Mouse (Mus musculus) embryo, embryonic 10.5 days (tissue): Measurements from ENCODE around the gene Cab39l.

ENCODE experiments used
- DNase-seq: peaks from one replicate; pipeline ENCODE4 v3.0.0-alpha.2; 2015; ENCODE audit warnings: low spot score

The Cab39l gene

DNA sequence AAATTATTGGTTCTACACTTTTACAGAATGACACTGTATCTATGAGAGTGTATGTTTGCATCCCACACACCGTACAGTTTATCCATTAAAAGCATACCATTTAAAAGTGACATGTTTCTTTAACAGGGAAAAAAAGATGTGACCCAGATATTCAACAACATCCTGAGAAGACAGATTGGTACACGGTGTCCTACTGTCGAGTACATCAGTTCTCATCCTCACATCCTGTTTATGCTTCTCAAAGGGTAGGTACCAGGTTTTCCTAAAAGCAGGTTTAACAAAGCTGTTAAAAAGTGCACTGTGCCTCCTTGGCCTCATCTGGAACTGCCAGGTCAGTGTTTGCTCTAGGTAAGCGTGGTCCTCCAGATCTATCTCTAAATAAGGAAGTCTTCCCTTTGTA is 65.4 kb downstream of the Cab39l start:
- DNase-seq, result no peak

DNA sequence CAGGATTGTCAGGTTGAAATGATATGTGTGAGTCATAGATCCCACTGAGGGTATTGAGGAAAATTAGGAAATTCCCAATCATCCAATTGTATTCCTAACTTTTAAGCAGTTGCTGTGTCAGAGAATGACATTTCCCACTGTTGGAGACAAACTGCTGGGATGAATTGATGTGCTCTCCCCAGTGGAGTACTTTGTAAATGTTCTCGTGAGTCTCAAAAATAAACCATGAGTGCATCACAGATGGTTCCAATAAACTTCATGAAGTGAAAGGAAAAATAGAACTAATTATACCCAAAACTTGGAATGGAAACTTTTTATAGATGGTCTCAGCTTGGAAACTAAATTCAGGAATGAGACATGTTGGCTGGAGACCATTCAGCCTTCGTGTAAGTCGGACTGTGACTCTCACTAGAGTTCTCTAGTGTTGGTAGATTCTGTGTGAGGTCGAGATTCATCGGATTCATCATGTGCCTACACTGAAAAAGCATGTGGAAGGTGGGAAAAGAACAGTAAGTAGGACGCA is 73.2 kb downstream of the Cab39l start:
- DNase-seq, result no peak

DNA sequence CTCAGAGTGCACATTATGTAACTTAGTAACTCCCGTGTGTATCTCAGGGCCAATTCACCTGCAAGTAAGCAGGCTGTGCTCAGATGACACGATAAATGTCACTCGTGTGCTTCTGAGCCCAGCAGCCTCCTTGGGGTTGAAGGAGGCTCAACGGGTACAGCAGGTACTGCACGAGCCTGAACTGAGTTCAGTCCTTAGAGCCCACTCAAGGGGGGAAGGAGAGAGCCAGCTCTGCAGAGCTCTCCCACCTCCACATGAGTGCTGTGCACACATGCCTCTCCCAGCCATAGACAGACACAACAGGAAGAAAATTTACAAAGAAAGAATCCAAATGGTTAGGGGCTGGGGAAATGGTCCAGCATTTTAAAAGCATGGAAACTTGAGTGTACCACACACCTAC is 85.1 kb downstream of the Cab39l start:
- no peak for DNase-seq

DNA sequence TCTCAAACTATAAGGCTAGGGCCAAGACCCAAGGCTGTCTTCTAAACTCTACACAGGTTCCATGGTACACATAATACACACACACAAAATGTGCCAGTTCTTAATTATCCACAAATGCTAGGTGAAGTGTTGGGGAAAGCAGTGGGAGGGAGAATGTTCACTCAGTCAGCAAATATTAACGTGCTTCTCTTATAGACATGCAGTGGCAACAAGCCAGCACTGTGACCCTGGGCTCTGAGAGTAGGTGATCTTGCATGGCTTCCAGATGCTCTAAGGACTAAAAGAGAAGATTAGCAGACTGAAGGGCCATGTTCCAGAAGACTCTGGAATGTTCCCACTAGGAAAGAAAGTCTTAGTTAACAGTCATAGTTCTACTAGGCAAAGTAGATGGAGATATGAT is 90.0 kb downstream of the Cab39l start:
- DNase-seq, result no peak

DNA sequence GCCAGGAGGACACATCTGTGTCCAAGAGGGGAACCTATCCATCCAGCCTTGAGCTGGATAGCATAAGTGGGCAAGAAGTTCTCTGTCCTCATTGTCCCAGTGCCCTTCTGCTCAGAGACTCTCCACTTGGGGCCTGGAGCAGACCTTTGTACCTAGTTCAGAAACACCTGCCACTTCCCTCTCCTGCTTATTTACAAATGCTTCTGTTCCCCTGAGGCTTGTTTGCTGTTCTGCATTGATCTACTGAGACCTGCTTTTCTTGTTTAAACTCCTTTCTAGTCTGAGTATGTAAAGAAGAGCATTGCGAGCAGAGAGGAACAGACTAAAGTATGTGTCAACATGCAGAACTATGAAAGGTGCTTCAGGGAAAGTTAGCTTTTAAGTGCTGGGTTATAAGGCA is 92.2 kb downstream of the Cab39l start:
- DNase-seq, result no peak

DNA sequence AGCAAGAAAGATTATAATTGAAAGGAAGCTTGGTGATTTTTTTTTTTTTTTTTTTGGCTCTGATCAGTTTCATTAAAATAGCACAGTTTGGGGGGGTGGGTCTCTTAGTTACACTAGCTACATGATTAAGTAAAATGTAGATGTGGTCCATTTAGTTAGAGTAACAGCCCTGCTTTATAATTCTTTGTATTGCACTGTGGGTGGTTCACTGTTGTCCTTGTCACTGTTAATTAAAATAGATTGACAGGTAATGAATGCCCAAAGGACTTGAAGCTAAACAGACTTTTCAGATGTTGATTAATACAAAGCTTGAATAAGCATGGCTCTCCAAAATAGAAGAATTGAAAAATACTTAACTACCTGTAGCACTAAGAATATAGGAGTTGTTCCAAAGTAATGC is 93.1 kb downstream of the Cab39l start:
- no peak for DNase-seq

DNA sequence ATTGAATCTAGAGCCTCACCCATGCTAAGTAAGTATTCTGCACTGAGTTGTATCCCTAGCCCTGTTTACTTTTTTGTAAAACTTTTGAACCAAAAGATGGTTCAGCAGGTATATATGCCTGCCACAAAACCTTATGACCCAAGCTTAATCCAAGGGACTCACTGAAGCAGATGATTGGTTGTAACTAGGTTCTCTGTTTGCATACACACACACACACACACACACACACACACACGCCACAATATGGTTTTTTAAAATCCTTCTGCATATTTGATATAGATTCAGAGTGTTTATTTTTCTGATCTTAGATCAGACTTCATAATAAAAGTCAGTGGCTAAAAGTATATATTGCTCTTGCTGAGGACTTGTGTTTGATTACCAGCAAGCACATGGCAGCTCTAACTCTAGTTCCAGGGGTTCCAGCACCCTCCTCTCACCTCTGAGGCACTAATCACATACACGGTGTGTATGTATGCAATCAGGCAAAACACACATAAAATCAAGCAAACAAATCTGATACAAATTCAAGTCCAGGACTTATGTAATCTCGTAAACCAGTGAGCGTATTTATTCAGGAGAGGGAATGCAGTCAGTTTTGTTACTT is 97.2 kb downstream of the Cab39l start:
- no peak for DNase-seq

DNA sequence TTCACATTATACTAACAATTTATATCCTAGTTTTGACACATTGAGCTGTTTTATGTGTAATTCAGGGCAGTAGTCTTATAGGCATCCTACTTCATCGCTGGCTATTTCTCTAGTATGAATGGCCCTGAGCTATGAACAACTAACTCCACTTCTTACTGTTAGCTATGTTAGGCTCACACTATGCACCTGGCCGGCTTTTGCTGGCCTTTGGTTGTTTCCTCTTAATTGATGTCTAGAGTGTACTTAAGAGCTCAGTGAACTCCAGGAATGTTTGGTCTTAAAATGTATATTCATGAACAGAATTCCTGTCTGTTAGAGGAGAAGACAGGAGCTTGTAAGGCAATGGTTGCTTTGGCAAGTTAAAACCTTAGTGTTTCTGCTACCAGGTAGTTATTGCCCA is 99.5 kb downstream of the Cab39l start:
- no peak for DNase-seq

DNA sequence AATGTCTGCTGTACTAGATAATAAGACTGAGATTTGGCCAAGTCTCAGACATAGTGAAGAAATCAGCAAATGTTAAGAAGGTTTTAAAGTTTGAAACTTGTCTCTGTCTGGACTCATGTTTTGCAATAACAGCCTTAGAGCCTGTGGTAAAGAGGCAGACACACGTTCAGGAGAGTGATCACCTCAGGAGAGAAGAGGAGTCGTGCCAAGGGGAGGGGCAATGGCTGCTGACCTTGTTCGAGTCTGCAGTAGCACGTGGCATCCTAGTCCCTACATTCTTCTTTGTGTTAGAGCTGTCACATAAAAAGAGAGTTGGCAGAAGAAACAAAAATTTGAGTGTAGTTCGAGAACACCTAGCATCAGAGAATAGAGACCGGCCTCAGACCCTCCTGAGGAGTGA is 100.0 kb downstream of the Cab39l start:
- no peak for DNase-seq

DNA sequence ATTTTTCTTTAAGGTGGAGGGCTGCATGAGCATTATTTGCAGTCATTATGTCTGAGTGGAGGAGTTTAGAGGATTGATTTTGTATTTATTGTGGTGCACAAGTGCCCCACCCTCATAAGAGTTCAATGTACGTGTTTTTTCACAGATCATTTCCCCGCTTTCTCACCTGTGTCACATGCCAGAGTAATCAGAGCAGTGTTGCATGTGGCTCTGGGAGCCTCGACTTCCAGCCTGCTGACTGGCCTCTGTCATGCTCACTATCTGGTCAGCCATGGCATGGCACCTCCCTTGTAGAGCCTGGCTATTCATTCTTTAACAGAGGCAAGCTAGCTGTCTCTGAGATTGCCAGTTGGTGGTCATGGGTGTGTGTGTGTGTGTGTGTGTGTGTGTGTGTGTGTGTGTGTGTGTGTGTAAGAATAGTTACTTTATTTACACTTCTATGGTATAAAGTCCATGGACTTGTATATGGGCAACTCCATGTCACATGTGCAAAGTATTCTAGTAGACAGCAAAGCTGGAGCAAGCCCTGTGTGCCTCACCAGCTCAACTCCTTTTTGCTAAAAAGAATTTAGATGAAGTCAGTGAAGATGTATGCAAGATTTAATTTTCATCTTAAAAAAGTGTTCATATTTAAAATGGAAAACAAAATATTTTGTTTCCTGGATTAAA is 102.5 kb downstream of the Cab39l start:
- DNase-seq, result no peak

DNA sequence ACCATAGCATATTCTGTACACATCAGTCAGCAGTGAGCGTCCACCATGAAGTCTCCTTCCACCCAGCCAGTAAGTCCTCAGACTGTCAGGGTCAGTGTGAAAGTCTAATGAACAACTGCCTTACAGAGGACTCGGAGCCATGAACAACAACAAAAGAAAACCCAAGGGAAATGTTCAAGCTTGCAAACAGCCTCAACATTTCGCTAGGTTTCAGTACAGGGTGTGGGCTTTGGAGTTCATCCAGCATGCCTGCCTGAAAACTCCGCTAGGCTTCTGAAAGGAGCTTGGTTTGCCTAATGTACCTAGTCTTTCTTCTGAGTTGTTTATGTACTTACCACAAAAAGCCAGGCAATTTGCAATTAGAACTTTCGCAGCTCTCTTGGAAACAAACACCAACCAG is 103.2 kb downstream of the Cab39l start:
- DNase-seq, result no peak

DNA sequence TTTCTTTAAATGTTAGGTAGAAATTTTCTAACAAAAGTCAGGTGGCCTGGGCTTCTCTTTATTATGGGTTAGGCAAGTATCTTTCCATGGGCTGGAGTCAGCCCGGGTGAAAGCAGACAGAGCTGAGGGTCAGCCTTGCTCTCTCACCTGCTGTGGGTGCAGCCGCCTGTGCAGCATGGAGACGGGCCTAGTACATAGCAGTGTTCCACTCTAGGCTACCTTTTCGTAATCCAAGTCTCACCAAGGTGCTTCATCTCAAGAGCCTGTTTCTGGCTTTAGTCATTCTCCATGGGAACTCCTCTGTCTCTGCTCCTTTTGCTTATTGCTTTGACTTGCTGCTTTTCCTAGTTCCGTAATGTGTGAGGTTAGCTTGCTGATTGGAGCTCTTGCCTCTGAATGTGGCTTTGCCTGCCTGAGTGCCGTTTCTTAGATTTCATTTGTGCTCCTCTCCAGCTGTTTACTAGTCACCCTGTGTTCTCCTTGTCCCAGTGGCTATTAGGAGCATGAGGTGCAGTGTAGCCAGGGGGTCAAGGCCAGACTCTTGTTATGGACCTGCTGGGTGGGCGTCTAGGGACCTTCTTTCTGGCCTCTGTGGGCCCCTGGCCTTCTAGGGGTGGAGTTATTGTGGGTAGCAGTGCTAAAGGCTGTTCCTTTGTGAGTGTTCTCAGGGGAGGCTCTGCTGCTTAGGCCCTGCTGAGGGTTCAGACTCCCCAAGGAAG is 105.5 kb downstream of the Cab39l start:
- DNase-seq, result no peak

DNA sequence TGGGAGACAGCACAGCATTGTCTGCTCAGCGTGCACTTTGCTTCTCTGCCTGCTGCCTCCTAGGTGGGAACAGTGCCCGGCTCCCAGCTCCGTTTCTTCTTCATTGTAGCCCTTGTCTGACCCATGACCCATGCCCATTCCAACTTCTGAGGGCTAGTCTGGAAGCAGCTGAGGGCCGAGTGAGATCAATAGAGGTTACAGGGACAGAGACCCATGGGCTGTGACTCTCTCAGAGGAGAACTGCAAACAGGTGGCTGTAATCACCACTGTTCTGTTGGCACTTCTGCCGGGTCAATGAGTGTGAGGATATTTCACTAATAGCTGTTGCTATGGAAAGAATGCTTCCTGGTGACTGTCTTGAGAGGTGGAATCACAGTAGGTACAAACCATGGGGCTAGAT is 106.8 kb downstream of the Cab39l start:
- peak; percentile 12 for DNase-seq

DNA sequence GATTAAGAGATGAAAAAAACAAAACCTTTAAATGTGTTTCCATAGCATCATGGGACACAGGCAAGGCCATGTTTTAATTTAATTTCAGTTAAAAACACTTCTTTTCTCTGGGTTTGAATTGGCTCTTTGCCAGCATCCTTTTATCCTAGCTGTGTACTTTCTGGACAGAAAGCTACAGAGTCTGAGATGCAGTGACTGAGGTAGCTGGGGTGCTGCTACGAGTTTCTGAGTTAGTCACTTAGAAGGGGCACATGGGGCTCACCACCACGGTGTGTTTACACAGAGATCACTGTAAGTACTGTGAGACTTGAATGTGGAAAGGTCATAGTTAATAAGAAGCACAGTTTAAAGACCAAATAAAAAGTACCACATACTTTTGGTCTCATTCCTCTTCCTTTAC is 107.8 kb downstream of the Cab39l start:
- no peak for DNase-seq

DNA sequence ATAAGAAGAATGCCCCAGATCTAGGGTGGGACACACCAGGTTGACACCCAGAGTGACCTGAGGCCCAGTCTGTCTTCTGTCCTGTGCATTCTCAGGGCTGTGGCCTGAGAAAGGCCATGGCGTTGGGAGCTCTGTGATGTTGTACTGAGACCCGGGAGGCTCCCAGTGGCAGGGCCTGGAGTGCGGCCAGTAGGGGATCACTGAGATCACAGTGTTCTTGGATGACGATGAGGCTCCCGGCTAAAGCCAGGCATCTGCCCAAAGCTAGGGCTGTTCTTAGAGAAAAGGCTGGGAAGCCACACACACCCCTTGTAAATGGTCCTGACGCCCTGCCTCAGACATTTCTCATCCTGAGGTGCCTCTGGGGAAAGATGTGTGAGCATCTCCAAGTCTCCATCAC is 108.3 kb downstream of the Cab39l start:
- DNase-seq, result no peak

DNA sequence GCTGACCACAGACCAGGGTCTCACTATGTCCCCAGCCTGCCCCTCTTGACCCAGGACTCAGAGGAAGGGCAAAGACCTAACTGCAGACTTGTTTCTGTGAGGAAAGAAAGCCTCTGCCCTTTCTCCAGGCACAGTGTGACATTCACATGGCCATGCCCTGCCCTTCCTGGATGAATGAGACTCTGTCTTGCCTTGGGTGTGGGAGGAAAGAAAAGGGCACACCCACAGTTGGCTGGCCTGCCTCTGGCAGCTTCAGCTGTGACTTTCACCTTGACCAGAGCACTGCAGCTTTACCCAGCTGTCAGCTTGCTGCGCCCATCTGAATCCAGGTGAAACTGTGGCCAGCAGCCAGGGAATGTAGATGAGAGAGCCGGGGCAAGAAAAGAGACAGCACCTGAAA is 110.1 kb downstream of the Cab39l start:
- no peak for DNase-seq

DNA sequence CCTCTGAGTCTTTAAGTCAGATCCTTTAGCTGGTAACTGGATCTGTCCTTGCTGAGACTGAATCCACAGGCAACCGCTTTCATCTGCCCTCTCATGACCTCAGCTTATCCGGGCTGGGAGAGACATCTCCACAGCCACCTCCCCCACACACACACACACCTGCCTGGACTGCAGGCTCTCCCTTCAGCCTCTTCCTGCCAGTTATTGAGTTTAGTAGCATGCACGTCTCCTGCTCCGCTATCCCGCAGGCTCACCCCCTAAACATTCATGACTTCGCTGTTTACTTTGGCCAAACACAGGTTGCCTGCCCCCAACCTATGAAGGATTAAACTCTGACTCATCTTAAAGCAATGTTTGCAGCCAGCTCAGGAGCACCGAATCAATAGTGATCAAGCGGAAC is 111.2 kb downstream of the Cab39l start:
- no peak for DNase-seq

DNA sequence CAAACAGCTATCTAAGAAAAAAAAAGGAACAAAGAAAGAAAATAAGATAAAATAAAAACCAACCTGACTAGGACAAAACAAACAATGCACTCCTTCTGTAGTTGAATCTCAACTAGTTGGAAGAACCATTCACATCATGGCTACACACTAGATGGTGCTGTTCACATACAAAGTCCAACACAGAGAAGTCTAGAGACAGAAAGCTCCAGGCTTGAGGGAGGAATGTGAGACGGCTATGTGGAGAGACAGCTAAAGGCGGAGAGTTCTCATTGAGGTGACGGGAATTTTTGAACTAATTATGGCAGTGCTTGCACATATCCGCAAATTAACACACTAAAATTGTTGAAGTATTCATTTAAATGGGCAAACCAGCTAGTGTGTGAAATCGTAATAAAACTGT is 113.3 kb downstream of the Cab39l start:
- peak; percentile 35 for DNase-seq

DNA sequence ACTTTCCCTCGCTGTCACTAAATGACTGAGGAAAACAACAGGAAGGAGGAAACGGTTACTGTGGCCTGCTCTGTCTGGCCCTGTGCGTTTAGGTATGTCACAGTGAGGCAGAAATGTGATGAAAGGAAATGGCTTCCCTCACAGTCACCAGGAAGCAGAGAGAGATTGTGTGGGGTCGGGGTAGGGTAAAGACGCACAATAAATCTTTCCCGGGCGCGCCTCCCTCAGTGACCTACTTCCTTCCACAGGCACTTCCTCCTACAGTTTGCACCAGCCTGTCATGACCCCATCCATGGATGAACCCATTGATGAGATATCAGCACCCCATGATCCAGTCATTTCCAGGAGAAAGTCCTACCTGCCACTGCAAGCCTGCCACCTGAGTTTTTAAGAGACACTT is 114.2 kb downstream of the Cab39l start:
- no peak for DNase-seq

DNA sequence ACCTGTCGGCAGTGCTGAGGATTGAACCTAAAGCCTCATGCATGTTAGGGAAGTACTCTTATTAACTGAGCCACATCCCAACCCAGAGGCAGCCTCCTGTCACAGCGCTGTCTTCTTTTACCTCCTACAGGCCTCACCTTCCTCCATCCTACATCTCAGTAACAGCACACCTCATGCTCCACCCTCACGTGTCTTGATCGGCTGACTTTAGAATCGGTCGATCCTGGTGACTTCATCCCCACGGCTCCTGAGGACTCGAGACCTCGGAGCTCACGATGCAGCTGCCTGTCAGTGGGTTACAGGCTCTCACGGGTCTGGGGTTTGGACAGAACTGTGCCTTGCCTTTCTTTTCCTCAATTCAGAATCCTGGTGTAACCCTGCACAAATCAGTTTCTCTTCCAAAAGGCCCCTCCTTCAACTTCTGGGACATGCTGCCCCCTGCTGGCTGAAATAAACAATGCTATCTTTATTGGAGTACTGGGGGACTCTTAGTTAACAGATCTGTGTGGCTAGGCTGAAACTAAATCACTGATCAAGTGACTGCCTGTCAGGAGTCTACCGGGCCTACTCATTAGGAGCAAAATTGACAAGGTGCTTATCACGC is 115.3 kb downstream of the Cab39l start:
- DNase-seq, result peak; percentile 90

DNA sequence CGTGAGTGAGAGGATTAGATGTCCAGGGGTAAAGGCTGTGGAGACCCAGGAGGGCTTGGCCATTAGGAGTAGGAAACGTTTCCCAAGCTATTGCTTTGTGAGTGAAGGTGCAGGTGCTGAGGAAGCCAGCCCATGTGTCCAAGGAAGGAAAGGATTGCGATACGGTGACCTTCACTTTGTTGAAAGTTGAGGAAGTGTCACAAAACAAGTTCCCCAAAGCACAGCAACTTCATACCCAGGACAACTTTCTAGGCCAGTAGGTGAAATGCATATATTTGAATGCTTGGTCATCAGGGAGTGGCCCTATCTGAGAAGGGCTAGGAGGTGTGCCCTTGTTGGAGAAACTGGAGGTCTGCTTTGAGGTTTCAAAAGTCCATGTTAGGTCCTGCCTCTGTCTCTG is 116.3 kb downstream of the Cab39l start:
- DNase-seq, result no peak

DNA sequence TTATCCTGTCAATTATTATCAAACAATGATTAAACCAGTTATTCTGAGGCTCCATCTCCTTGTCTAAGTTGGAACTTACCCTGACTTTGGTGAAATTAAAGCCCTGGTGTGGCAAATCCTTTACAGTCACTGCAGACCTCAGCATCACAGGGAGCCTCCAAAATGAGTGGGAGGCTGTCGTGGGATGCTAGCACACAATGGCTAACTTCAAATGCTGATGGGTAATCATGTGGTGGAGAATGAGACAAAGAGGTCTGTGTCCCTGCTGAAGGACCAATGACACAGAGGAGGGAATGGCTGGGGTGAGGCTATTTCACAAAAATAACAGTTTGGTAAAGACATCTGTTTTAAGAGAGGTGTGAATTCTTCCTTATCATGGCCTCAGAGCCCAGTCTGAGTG is 117.1 kb downstream of the Cab39l start:
- no peak for DNase-seq

DNA sequence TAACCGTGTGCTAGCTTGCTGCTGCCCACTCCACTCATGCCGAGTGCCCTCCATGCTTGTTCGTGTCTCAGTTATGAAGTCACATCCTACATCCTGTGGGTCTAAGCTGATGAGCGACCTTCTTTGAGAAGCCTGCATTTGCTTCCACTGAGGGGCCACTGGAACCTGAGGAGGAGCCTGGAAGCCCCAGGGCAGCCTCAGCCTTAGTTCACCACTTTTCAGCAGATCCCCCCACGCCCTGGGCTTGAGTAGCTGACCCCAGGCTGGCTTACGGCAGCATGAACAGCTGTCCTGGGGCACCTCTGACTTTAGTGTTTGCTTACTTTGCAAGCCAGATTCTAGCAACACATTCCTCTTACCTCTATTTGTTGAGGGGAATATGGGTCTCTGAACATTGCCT is 126.0 kb downstream of the Cab39l start:
- no peak for DNase-seq
